Mouse (Mus musculus): Measurements from ENCODE around the gene Szt2. TPM values are rescaled to one million over a fixed set of nuclear protein-coding genes. Genes with fewer than 3 reads are reported as not detected.

Szt2 gene
- 20.6 and 25.0 TPM in 2 replicates for total RNA-seq (2014; fragmentation: Nextera tagmentation)
- total RNA-seq (2017), result 3.7 and 4.0 TPM in 2 replicates

GRCm38 (mm10) chr4:118409142-118409900, at the start of gene Szt2, which contains the start of gene Med8:
Gene Szt2 (minus strand): TSS chr4:118409273.
Gene Med8 (plus strand): TSS chr4:118409337.
- ATAC-seq (replicated peaks; ENCODE audit: poor library complexity, severe bottlenecking), result peak; percentile 96

- ATAC-seq (replicated peaks; ENCODE audit: poor library complexity, severe bottlenecking), result no peak
Observed at GRCm38 (mm10) chr4:118457345-118457975, 48.4 kb upstream of the Szt2 start, which contains the start of gene Mpl. Gene Mpl (minus strand): TSS chr4:118457513.

- ATAC-seq (replicated peaks; ENCODE audit: poor library complexity, severe bottlenecking), result 0 out of 2 replicates have a peak, but pooled peaks have one; percentile 22
Observed at GRCm38 (mm10) chr4:118446415-118447153, 37.5 kb upstream of the Szt2 start.

GRCm38 (mm10) chr4:118445781-118446414, 36.8 kb upstream of the Szt2 start:
- no peak; the same call in 1 of the 2 replicates for ATAC-seq (replicated peaks; ENCODE audit: poor library complexity, severe bottlenecking)

- ATAC-seq (replicated peaks; ENCODE audit: poor library complexity, severe bottlenecking), result no peak
Observed at GRCm38 (mm10) chr4:118445088-118445487, 36.0 kb upstream of the Szt2 start.

GRCm38 (mm10) chr4:118437829-118438253, 28.8 kb upstream of the Szt2 start:
- peak; percentile 36; the same call in 1 of the 2 replicates for ATAC-seq (replicated peaks; ENCODE audit: poor library complexity, severe bottlenecking)

GRCm38 (mm10) chr4:118436820-118437603, 27.9 kb upstream of the Szt2 start, which contains the start of gene Cdc20:
Gene Cdc20 (minus strand): TSS chr4:118437352.
- ATAC-seq (replicated peaks; ENCODE audit: poor library complexity, severe bottlenecking), result peak; percentile 91

GRCm38 (mm10) chr4:118432332-118432731, 23.3 kb upstream of the Szt2 start:
- ATAC-seq (replicated peaks; ENCODE audit: poor library complexity, severe bottlenecking), result no peak

GRCm38 (mm10) chr4:118429215-118429895, 20.3 kb upstream of the Szt2 start:
- no peak for ATAC-seq (replicated peaks; ENCODE audit: poor library complexity, severe bottlenecking)

- peak; percentile 23; the same call in 1 of the 2 replicates for ATAC-seq (replicated peaks; ENCODE audit: poor library complexity, severe bottlenecking)
Observed at GRCm38 (mm10) chr4:118428531-118429214, 19.6 kb upstream of the Szt2 start.

- peak; percentile 87 for ATAC-seq (replicated peaks; ENCODE audit: poor library complexity, severe bottlenecking)
Observed at GRCm38 (mm10) chr4:118427768-118428451, 18.8 kb upstream of the Szt2 start, which contains the start of gene Elovl1. Gene Elovl1 (plus strand): TSS chr4:118428093.

GRCm38 (mm10) chr4:118427415-118427767, 18.3 kb upstream of the Szt2 start:
- peak; percentile 5; the same call in 1 of the 2 replicates for ATAC-seq (replicated peaks; ENCODE audit: poor library complexity, severe bottlenecking)

GRCm38 (mm10) chr4:118425374-118425773, 16.3 kb upstream of the Szt2 start:
- no peak for ATAC-seq (replicated peaks; ENCODE audit: poor library complexity, severe bottlenecking)

GRCm38 (mm10) chr4:118424541-118425160, 15.6 kb upstream of the Szt2 start:
- ATAC-seq (replicated peaks; ENCODE audit: poor library complexity, severe bottlenecking), result no peak

GRCm38 (mm10) chr4:118421384-118421783, 12.3 kb upstream of the Szt2 start:
- ATAC-seq (replicated peaks; ENCODE audit: poor library complexity, severe bottlenecking), result no peak

- ATAC-seq (replicated peaks; ENCODE audit: poor library complexity, severe bottlenecking), result peak; percentile 48
Observed at GRCm38 (mm10) chr4:118417112-118417797, 8.2 kb upstream of the Szt2 start.
